Mouse (Mus musculus): ENCODE measurements at regions not wholly inside any gene's neighbourhood (a gene's known extent, or its start where the extent isn't known, plus 50 kb on each side); places are given as distances from the start of the nearest gene placed in this dataset.
A peak's percentile ranks its signal among the peaks of the same experiment; 100 is the strongest.

DNA sequence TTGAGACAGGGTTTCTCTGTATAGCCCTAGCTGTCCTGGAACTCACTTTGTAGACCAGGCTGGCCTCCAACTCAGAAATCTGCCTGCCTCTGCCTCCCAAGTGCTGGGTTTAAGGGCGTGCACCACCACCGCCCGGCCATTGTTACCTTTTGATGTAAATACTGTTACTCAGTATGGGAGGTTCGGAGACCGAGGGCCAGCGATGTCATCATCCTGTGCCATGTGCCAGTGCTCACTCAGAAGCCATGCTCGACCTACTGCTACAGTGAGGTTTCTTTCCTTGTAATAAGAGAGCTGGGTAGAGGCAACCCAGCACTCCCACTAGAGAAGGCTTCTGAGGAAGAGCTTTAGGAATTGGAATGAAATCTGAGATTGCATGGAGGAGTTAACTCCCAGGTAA is 191.6 kb upstream of the Tgfbr2 start:
- peak; percentile 22 for DNase-seq (ENCODE audit: low spot score)

DNA sequence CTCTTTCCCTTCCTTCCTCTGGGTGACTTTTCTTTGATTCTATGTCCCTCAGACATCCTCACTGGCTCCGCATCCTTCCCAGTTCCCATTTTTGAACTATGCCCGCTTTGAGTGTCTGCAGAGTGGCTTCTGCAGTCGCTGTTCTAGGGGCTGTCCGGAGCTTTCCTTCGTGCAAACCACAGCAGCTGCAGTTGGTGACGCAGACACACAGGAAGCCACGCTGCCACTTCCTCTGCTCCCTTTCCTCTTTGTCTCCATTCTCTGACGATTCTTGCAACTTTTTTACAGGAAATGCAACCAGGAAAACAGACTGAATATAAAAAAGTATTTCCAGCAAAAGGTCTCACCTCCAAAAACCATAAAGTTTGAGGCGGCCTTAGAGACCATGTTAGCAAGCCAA is 191.0 kb upstream of the Tgfbr2 start:
- DNase-seq (ENCODE audit: low spot score) = peak; percentile 93

GRCm38 (mm10) chr9:116365701-116366100 is 190.5 kb upstream of the Tgfbr2 start:
- DNase-seq (ENCODE audit: low spot score) = no peak

GRCm38 (mm10) chr9:116365016-116365685 is 190.0 kb upstream of the Tgfbr2 start:
- DNase-seq (ENCODE audit: low spot score) = no peak

DNA sequence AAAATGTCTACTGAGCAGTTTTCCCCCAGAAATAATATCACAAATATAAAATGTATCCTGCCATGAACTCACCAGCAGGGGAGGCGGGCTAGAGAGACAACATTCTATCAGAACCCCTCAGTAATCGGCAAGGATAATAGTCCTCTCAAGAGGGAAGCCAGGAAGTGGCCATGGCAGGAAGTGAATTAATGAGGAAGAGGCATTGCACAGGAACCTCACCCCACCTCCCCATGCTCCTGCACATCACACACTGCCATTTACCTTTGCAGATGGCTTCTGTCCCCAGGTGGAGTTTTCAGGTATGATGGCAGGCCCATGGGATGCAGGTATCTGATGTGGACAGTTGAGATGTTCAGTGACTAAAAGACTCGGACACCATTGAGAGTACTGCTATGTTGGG is 185.9 kb upstream of the Tgfbr2 start:
- DNase-seq (ENCODE audit: low spot score) = no peak

GRCm38 (mm10) chr9:116354056-116354732 is 179.0 kb upstream of the Tgfbr2 start:
- no peak for DNase-seq (ENCODE audit: low spot score)

DNA sequence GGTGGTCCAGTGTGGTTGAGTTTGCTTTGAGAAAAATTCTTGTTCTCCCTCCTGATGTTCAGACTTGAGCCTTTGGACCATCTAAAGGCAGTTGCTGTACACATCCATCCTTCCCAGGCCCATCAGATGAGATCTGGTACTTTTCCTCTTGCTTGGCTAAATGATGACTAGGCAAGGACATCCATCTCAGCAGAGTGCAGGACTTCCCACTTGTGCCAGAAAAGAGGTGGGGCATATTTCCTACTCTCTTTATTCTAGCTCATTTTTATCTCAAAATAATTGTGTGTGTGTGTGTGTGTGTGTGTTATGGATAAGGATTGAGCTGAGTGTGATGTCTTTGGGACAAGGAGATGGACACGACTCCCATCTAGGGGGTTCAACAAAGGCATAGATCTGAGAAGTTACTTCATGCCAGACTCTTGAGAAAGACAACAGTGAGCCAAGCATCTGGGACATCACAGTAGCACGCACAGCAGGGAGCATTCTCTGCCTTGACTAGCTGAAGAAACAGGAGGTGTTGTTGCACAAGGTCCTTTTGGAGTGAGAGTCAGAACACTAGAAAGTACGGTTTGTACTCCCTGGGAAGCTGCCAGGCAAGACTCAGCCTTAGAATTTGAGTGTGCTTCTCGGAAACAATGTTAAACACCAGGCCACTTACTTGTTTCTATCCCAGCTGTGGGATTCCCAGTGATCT is 177.8 kb upstream of the Tgfbr2 start:
- DNase-seq (ENCODE audit: low spot score) = no peak

GRCm38 (mm10) chr9:116350804-116351547 is 175.8 kb upstream of the Tgfbr2 start:
- DNase-seq (ENCODE audit: low spot score) = no peak

GRCm38 (mm10) chr9:116347021-116347420 is 171.9 kb upstream of the Tgfbr2 start:
- DNase-seq (ENCODE audit: low spot score) = no peak

GRCm38 (mm10) chr9:116346495-116346894 is 171.3 kb upstream of the Tgfbr2 start:
- DNase-seq (ENCODE audit: low spot score) = no peak

GRCm38 (mm10) chr9:116343086-116343481 is 167.9 kb upstream of the Tgfbr2 start:
- no peak for DNase-seq (ENCODE audit: low spot score)

DNA sequence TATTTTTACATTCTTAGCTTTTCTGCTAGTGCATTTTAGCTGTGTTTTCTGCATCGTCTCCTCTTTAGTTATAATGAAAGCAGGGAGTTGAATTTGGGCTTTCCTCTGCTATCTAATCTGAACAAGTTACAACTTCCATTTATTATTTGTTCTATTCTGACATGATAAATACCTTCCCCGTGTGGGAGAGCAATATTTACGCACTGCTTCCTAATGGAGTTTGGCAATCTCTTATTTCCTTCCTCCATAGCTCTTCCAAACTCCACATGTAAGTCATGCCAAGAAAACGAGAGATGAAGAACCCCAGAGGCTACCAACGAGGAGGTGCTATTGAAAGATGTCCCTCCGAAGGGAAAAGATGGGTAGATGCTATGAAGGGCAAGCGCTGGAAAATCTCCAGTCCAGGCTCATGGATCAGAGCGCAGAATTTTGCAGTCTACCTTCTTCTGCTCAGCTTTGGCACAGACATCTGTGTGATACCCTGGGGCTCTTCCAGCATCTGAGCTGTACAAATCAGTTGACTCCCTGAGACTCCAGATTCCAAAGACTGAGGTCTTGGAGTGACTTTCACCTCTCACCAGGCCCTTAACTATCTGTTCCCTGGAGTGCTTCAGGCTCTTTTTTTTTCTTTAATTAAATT is 167.4 kb upstream of the Tgfbr2 start:
- no peak for DNase-seq (ENCODE audit: low spot score)

GRCm38 (mm10) chr9:116342009-116342408 is 166.8 kb upstream of the Tgfbr2 start:
- no peak for DNase-seq (ENCODE audit: low spot score)

DNA sequence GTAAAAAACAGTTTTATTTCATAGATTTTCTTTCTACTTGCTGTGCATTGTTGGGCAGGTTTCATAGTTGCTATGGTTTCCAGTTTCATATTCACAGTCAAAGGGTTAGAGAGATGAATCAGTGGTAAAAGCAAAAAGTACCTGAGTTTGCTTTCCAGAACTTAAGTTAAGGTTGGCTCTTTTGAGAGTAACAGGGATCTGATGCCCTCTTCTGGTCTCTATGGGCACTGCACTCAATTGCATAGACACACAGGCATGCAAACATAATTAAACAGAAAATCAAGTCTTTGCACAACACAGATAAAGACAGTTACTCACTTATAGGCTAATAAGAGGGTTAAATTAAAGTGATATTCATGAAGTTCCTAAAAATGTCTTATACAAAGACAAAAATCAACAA is 165.8 kb upstream of the Tgfbr2 start:
- DNase-seq (ENCODE audit: low spot score) = peak; percentile 66

GRCm38 (mm10) chr9:116338729-116339100 is 163.6 kb upstream of the Tgfbr2 start:
- no peak for DNase-seq (ENCODE audit: low spot score)

GRCm38 (mm10) chr9:116338093-116338728 is 163.1 kb upstream of the Tgfbr2 start:
- peak; percentile 81 for DNase-seq (ENCODE audit: low spot score)

DNA sequence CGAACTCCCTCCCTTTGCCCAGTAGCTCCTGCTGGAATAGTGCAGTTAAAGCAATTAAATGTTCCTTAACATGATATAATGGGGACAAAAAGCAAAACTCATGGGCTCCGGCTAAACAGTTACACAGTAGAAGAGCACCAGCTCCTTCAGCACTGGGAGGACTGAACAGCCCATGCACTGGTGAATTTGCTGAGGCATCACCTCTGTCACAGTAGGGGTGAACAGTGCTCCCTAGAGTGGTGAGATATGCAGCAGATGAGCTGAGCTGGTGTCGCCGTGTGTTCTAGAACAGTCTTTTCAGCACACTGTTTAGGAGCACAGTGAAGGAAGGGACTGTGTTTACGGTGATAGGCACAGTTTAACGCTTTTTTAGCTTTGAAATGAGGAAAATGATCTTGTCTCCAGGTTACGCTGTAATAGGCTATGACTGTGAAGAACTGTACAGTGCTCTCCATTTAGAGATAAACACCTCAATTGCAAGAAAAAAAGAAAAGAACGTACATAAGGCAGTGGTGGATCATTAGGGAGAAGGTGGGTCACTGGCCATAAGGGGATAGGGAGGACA is 162.4 kb upstream of the Tgfbr2 start:
- DNase-seq (ENCODE audit: low spot score) = peak; percentile 54

DNA sequence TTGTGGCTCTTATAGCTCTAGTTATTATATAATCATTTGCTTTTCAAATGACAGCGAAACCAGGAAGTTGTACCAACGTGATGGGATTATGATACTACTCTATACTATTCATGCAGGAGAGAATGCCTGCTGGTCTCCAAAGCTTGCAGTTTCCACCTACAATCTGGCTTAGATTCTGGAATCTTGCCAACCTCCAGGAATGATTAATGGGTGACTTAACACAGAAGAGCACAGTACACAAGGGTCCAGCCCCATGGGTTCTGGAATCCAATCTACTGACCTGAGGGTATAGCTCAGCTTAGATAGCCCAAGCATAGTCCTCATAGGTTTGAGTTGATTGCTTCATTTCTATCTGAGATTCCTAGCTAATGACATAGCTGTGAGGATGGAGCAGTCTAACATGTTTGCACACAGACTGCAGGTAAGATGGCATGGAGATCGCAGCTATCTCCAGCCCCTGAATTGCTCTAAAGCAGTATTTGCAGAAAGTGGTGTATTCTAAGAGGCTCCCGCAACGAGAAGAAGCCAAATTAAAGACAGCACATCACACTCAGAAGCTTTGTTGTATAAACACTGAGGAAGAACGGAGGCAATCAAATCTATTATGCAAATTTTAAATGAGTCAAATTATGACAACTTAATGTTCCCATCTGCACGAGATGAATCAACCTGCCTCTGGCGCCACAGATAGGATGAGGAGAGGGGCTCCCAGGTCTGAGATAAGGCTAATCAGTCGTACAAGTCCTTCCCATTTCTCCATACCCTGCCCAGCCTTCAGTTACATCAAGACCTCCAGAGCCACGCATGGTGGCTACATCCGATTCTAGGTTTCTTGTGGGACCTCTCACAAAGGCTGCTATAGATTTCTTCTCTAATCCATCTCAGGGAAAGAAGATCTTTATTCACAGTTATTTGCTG is 160.7 kb upstream of the Tgfbr2 start:
- no peak for DNase-seq (ENCODE audit: low spot score)

- DNase-seq (ENCODE audit: low spot score) = no peak
These were observed 158.8 kb upstream of the Tgfbr2 start for GRCm38 (mm10) chr9:116333956-116334463.
